Mouse (Mus musculus) liver, embryonic 14.5 days (tissue): ENCODE results near the gene Olfr283.

ENCODE experiments used
- CTCF ChIP-seq: IDR thresholded peaks from 2 replicates; pipeline ENCODE4 v1.5.1; 2016; ENCODE audit warnings: antibody characterized with exemption, low read depth, control low read depth
- EP300 ChIP-seq: IDR thresholded peaks from 2 replicates; pipeline ENCODE4 v1.6.1; 2016; ENCODE audit warnings: antibody characterized with exemption, low read depth

DNA sequence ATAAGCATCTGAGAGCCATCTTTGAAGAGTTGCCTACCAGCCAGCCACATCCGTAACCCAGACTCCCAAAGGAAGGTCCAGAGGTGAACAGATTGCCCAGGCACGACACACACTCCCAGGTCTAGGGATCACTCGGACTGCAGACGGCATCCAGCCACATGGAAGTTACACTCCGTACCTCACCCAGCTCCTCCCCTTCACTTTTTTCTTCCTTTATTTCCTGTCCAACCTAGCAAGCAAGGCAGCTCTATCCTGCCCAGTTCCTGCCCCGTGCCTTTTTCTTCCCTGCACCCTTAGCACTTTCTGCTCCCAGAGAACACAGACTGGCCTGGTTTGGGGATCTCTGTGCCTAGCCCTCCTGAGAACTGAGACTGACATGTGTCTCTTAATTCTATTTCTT is 44.0 kb upstream of the Olfr283 start:
- TF ChIP-seq CTCF (no peak), EP300 (no peak)
